Mouse (Mus musculus): Measurements from ENCODE around the gene Cwc25.
A peak's percentile ranks its signal among the peaks of the same experiment; 100 is the strongest.
"Not testable (repeated sequence)": the region's sequence is repeated elsewhere in the genome, so short reads cannot be mapped to it uniquely, and the experiment has no call there.

Cwc25 gene

DNA sequence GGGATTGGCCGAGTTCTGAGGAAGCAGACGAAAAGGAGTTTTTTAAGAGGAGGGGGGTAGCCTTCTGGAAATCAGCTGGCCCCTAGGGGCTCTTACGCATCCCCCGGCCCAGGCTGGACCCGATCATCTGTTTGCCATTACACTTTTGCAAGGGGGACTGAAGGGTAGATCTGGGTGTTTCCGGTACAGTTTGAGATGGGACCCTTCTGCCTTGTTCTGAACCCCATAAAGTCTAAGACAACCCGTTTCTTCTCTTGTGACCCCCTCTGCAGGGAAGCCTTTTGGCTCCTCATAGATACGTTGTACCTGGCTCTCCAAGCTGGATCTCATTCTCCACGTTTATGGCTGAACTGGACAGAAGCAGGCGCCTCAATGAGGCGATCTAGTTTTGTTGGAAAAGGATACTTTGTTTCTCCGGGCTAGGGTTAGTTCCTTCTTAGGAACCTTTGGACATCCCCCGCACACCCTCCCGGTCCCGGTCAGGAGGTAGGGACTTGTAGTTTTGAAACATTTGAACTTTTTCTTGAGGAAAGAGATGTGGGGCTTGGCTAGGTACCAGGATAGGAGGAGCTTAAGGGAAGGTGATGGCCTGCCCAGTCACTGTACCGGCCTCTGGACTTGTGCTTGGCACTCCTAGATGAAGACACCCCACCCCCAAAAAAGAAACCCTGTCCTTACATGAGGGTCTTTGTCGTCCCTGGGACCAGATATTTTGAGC is 34.5 kb upstream of the Cwc25 start:
- DNase-seq (ENCODE audit: low read depth), result peak; percentile 77

DNA sequence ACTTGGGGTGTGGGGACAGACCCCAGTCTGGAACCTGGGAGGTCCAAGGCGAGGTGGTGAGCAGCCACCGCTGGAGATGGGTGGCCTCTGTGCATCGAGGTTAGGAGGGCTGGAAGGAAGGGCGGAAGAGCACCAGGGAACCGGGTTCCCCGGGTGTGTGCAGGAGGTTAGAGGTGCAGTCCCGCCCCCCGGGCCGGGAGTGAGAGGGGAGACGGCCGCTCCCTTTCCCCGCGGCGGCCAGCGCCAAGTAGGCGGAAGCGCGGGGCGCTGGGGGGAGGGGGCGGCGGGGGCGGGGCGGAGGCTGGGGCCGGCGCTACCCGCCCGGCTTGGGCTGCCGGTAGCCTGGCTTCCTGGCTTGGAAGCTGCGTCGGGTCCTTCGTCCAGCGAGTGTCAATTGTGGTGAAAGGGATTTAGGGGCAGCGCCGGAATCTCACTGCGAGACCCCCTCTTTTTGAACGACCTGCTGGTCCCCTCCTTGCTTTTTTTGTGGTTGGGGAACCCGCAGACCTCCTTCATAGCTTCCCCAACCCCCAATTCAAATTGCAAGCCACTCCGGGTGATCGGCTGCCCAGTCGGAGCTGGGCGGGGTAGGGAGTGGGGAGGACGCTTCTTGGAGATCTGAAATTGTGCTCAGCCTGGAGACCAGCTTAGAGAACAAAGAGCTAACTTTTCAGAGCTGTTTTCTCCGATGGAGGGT is 33.8 kb upstream of the Cwc25 start:
- DNase-seq (ENCODE audit: low read depth), result peak; percentile 83

- peak; percentile 90 for DNase-seq (ENCODE audit: low read depth)
Observed at GRCm38 (mm10) chr11:97799146-97799993, 33.0 kb upstream of the Cwc25 start.

DNA sequence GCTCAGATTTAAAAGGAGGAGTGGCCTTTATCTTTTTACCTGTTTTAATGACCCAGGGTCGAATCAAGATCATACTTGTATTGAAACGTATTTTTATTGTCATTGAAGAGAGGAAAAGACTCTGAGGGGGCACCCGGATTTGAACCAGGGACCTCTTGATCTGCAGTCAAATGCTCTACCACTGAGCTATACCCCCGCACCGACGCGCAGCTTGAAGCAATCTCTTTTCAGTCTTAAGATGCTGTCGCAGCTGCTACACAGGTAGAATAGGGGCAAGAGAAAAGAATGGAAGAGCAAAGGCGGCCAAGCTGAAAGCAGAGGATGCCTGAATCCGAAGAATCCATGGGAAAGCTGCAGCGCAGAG is 32.4 kb upstream of the Cwc25 start, which contains the start of gene Lasp1:
Gene Lasp1, plus strand, starts transcription at position 219 of the 364 bp plus-strand sequence.
- DNase-seq (ENCODE audit: low read depth), result peak; percentile 93

GRCm38 (mm10) chr11:97798083-97798435 is 31.7 kb upstream of the Cwc25 start:
- no peak for DNase-seq (ENCODE audit: low read depth)

DNA sequence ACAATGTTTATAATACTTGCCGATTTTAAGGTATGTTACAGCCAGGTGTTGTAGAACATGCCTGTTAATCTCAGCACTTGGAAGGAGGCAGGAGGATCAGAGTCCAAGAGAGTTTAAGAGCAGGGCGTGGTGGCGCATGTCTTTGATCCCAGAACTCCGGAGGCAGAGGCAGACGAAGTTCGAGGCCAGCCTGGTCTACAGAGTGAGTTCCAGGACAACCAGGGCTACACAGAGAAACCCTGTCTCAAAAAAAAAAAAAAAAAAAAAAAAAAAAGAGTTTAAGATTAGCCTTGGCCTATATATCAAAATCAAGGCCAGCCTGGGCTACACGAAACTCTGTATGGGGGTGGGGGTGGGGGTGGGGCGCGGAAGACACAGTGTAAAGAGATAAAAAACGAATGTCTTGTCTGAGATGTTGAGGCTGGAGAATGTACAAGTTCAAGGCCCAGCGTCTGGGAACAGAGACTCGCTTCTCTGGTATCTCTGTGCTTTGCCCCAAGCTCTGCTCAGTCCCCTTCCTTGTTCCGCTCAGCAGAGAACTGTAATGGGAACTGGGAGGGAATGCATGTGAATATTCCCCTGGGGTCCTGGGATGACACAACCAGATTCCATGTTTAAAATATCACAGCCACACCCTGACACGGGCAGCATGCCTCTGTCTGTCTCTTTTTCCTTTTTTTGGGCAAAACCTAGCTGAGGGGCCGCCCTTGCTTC is 31.2 kb upstream of the Cwc25 start:
- peak; percentile 86 for DNase-seq (ENCODE audit: low read depth)

DNA sequence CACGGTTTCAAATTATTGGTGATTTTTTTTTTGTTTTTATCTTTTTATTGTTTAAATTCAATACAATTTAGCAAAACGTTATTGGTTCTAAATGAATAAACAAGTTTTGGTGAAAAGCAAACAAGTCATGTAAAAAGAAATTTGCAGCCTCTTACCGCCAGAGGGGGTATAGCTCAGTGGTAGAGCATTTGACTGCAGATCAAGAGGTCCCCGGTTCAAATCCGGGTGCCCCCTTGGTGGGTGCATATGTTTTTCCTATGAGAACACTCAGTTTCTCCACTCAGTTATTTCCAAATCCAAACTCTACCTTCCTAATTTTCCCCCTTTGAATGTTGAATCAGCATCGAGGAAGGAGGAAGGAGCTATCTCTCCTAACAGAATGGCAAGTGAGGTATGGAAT is 30.6 kb upstream of the Cwc25 start:
- peak; percentile 84 for DNase-seq (ENCODE audit: low read depth)

- peak; percentile 88 for DNase-seq (ENCODE audit: low read depth)
Observed at GRCm38 (mm10) chr11:97793165-97793564, 26.8 kb upstream of the Cwc25 start.

DNA sequence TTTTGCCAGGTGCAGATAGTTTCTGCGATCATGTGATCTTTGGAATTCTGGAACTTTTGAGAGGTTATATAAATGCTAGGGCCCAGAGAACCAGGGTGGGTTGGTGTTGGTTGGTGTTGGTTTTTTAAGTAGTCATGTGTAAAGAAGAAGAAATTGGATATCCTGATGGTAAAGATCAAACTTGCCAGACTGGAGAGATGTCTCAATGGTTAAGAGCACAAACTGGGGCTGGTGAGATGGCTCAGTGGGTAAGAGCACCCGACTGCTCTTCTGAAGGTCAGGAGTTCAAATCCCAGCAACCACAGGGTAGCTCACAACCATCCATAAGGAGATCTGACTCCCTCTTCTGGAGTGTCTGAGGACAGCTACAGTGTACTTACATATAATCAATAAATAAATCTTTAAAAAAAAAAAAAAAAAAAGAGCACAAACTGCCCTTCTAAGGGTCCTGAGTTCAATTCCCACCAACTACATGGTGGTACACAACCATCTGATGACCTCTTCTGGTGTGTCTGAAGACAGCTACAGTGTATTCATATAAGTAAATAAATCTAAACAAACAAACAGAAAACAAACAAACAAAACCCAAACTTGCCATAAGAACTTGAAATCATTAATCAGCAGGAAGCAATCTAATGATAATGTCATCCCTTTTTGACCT is 24.6 kb upstream of the Cwc25 start:
- not testable (repeated sequence) for DNase-seq (ENCODE audit: low read depth)

- no peak for DNase-seq (ENCODE audit: low read depth)
Observed at GRCm38 (mm10) chr11:97789727-97790126, 23.4 kb upstream of the Cwc25 start.

GRCm38 (mm10) chr11:97787961-97788360 is 21.6 kb upstream of the Cwc25 start:
- no peak for DNase-seq (ENCODE audit: low read depth)

- DNase-seq (ENCODE audit: low read depth), result no peak
Observed at GRCm38 (mm10) chr11:97782564-97782895, 16.2 kb upstream of the Cwc25 start.

- peak; percentile 100 for DNase-seq (ENCODE audit: low read depth)
Observed at GRCm38 (mm10) chr11:97781832-97782563, 15.6 kb upstream of the Cwc25 start, which contains the start of gene Rpl23. TSS of gene Rpl23 (minus strand) at chr11:97782437.

DNA sequence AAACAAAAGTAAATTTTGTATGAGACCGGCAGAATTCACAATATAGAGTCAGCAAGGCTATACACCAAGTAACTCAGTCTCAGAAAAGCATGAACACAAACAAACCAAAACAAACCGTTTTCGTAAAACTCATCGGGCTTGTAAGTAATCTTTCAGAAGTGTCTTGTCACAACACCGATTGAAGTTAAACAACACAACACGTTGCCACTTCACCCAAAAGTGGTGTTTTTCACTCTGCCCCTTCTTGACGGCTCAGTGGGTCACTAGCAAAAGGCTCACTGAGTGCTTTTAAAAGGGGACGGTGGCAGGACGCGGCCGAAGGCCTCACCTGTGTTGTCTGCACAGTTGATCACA is 15.1 kb upstream of the Cwc25 start:
- peak; percentile 20 for DNase-seq (ENCODE audit: low read depth)

GRCm38 (mm10) chr11:97779968-97780701 is 13.8 kb upstream of the Cwc25 start:
- DNase-seq (ENCODE audit: low read depth), result no peak

GRCm38 (mm10) chr11:97778918-97779317 is 12.6 kb upstream of the Cwc25 start:
- DNase-seq (ENCODE audit: low read depth), result no peak

GRCm38 (mm10) chr11:97777129-97777529 is 10.8 kb upstream of the Cwc25 start:
- peak; percentile 80 for DNase-seq (ENCODE audit: low read depth)

- DNase-seq (ENCODE audit: low read depth), result no peak
Observed at GRCm38 (mm10) chr11:97776497-97777128, 10.3 kb upstream of the Cwc25 start.

DNA sequence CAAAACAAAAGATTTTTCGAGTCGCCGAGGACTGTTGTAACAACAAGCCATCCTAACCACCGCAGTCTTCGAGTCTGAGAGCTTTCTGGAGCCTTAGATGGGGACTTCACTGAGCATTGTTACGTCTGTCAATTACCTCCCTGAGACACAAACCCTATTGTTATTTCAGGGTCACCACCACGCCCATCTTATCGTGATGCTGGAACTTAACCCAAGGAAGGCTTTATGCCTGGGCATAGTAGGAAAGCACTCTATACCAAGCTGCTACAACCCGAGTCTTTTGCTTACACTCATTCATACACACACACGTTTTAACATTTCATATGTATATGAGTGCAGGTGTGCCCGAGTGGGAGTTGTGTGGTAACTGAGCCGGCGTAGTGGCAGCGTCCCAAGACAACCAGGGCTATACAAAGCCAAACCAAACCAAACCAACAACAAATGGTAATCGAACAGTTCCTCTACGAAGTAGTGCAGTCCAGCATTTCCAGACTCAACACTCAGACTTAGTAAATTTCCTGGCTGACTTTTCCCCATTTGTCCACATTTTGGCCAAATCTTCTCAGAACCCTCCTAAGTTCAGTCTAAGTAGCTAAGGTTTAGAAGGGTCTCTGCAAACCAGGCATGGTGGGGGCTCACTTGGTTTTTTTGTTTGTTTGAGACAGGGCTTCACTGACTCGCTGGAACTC is 9.6 kb upstream of the Cwc25 start, which contains the start of gene 1700001P01Rik:
Gene 1700001P01Rik, minus strand, starts transcription at position 111 of the 689 bp plus-strand sequence.
- DNase-seq (ENCODE audit: low read depth), result no peak

All from NIH3T3 (cell line).